Mouse (Mus musculus): Measurements from ENCODE around the gene Trmt2a.

Trmt2a gene

DNA sequence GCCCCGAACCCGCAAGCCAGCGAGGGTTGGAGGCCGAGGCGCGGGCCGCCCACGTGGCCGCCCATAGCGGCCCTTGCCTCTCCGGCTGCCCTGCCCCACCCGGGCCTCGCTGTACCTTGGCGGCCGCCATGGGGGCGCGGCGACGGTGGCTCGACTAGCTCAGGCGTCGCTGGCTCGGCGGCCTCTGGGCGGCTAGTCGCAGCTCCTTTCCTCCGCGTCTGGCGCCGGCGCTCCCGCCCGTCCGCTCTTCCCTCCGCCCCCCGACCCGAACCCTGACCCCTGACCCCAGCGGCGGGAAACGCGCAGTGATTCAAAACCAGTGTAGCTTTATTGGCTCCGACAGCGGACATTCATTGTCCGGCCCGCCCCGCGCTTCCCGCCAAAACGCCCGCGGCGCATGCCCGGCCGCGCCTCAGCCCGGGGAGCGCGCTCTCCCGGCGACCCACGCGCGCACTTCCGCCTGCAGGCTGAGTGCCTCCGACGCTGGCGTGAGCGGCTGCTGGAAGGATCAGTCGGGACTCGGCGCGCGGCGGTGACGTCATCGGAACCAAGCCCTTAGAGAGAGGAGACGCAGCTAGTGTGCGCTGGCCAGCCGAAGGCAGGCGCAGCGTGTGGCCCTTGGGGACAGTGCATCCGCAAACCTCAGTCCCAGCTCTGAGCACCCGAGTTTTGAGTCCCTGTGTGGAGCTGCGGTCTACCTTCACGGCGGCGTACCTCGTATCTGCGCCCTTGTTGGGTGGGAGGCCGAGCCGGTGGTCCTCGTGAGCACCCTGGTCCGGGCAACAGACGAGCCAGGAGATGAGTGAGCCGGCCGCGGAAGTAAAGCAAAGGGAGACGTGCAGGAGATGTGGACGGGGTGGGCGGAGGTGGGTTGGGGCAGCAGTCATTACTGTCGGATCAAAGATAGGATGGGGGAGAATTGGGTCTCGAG lies at the start of gene Trmt2a, which contains the start of gene Ranbp1:
Trmt2a (plus strand) TSS at position 247 of the 931 bp plus-strand sequence.
Ranbp1 (minus strand) TSS at position 300 of the 931 bp plus-strand sequence.
- DNase-seq (ENCODE audit: low spot score in 2 of 2): peak; percentile 97 to 98

GRCm38 (mm10) chr16:18200062-18200461 lies 48.4 kb upstream of the Trmt2a start:
- no peak for DNase-seq (ENCODE audit: low spot score in 2 of 2)

- DNase-seq (ENCODE audit: low spot score in 2 of 2): no peak
Observed at GRCm38 (mm10) chr16:18201620-18202019, 46.9 kb upstream of the Trmt2a start.

- no peak for DNase-seq (ENCODE audit: low spot score in 2 of 2)
Observed at GRCm38 (mm10) chr16:18202061-18202460, 46.4 kb upstream of the Trmt2a start.

DNA sequence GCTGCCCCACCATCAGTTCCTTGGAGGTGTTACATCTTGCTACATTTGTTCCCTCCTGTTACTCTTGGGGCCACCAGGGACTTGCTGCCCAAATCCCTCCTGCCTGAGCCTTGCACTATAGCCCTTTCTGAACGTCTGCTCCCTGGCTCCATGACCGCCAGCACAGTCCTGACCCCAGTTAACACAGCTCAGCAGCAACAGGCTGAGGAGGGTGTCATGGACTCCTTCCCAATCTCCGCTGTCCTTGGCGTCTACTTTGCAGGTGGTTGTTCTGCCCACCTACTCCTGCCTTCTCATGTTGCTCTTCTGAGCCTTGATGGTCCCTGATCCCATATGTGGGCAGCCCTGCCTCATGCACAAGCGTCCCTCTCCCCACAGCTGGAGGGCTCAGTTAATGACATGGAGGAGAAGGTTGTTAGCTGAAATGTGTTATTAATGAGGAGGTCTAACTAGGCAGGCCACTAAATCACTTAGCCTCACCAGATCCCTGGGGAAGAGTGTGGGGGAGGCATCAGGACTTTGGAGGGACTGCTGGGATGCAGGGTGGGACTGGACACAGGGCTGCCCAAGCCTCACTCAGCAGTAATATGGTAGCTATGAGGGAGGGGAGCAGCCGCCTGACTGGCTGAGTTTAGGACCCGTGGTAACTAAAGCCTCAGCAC lies 44.9 kb upstream of the Trmt2a start:
- DNase-seq (ENCODE audit: low spot score in 2 of 2): no peak

DNA sequence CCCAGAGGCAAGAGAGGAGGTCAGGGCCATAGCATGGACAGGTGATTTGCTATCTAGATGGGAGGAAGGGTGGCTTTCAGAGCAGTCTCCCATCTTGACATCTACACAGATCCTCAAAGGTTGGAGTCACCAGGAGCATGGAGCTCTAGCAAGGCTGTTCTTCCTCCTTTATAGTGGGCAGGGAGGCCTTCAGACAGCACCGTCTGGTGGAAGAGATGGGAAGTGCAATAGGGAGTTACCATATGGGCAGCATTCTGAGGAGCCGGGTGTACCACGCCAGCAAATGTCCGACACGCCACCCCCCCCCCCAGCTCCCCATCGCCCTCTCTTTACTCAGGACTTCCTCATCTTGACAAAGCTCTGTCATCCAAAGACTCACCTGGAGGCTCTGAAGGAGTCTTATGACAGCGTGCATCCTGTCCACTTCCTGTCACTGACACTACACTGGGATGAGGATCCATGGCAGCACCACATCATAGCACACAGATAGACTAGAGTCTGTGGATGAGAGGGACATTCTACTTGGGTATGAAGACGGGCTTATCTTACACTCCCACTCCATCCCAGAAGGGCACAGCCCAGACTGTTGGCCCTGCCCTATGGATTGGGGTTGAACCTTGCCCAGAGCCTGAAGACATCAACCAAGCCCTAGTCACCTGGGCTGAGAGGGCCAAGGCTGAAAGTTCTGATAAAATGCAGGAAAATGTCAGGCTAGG lies 37.6 kb upstream of the Trmt2a start:
- DNase-seq (ENCODE audit: low spot score in 2 of 2): peak; percentile 42 to 55

DNA sequence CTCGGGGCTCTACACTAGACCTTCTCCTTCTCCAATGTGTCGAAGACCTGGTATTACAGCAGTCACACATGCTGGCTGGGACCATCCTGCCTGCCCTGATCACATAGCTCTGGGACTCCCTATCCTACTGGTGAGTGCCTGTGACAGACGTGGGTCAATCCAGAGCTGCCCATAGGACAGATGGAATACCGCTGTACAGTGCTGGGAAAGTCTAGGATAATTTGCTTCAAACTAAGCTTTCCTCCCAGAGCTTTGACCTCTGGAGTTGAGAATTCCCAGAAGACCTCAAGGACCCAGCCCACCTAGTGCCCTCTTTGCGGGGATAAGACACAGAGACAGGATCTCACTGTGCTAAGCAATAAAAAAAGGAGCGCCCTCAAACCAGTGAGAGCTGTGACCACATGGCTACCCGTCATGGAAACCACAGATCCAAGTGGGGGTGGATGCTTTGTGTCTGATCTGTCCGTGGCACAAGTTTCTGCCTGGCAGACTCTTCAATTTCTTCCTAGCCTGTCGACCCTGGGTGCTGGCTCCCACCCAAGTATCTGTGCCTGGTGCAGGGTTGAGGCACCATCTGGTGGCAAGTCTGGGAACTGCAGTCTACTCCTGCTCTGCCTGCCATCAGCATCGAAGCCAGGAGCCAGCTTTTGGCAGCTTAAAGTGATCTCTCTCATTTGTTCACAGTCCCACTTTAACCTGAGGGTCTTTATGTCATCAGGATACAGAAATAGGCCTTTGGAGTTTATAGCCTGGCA lies 36.9 kb upstream of the Trmt2a start:
- peak; percentile 61 to 75 for DNase-seq (ENCODE audit: low spot score in 2 of 2)

DNA sequence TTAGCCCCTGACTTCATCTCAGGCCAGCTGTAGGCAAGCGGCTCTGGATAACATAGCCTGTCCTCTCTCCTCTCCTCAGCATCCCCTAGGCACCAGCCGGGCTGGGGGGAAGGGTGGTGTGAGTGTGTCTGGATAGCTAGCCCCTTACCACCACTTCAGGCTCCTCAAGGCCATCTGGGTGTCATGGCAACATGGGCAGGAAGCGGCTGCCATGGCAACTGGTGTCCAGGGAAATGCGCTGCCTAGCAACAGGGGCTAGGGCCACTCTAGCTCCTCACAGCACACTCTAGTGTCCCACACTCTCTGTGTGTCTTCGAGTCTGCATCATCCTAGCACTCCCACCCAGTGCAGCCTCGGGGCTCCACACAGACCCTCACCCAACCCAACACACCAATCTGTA lies 34.8 kb upstream of the Trmt2a start:
- no peak for DNase-seq (ENCODE audit: low spot score in 2 of 2)

DNA sequence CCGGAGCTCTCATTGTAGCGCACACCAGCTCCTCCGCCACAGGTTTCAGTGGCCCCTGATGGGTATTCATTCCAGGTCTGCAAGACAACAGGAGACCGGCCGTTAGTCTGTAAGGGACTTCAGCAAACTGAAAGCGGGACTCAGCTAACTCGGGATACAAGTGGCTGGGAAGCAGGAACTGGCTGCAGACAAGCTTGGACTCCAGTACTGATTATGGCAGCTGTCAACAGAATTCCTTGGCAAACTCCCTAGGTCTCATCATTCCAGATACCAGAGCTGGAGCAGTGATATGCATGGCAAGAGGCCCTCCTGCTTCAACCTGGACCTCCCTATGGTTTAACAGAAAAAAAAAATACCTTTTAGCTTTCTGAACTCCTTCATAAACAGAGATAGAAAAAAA lies 33.6 kb upstream of the Trmt2a start:
- no peak for DNase-seq (ENCODE audit: low spot score in 2 of 2)

DNA sequence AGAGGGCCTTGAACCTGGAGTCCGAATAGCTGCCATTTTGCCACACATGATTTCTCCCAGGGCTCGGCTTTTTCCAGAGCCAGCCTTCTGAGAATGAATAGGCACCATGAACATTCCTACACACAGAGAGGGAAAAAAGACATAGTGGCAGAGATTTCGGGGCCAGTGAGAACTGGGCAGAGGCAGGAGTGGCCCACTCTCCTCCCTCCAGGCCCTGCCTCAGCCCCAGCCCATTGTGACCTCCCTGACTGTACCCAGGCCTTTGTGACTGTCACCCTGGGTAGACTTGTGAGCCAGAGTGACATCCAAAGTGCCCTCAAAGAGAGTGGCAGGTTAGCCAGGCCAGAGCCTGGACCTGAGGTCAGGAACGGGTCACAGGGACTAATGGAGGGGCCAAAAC lies 30.9 kb upstream of the Trmt2a start, which contains the start of gene Ccdc188:
Ccdc188 (plus strand) TSS at position 301 of the 400 bp plus-strand sequence.
- DNase-seq (ENCODE audit: low spot score in 2 of 2): no peak

DNA sequence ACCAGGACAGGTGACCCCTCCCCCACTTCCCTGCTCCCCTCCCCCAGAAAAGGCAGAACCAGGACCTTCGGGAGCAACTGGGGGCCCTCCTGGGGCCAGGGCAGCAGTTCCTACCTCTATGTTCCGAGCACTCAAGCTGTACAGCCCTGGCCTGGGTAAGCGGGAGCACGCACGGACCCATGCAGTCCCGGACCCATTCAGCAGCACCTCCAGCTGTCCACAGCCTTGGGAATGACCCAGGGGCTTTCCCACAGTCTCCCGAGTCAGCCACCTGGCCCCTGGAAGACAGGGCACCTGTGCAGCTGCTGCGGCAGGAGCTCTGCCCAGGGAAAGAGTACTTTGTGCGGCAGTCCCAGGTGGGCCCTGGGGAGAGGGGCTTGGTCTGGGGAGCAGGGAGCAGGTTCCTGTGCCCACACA lies 29.9 kb upstream of the Trmt2a start:
- no peak for DNase-seq (ENCODE audit: low spot score in 2 of 2)

DNA sequence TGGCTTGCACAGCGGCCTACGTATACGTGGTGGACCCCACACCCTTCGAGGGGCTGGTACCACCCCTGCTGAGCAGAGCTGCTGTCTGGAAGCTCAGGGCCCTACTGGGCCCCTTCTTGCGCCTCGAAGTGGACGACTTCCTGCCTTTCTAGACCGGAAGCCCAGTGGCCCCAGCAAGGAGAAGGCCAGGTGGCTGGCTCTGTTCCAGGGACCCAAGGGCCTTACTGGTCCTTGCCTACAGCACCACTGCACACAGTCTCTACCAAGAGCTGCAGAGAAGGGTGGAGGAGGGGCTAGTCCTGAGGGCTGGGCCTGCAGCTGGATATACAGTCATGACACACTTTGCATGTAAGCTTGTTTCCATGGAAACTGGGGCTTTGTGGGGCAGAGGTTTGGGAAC lies 28.5 kb upstream of the Trmt2a start:
- DNase-seq (ENCODE audit: low spot score in 2 of 2): peak in 1 of 2 experiments; percentile 24

- no peak for DNase-seq (ENCODE audit: low spot score in 2 of 2)
Observed at GRCm38 (mm10) chr16:18220856-18221542, 27.5 kb upstream of the Trmt2a start.

GRCm38 (mm10) chr16:18221543-18221898 lies 27.0 kb upstream of the Trmt2a start:
- DNase-seq (ENCODE audit: low spot score in 2 of 2): no peak

DNA sequence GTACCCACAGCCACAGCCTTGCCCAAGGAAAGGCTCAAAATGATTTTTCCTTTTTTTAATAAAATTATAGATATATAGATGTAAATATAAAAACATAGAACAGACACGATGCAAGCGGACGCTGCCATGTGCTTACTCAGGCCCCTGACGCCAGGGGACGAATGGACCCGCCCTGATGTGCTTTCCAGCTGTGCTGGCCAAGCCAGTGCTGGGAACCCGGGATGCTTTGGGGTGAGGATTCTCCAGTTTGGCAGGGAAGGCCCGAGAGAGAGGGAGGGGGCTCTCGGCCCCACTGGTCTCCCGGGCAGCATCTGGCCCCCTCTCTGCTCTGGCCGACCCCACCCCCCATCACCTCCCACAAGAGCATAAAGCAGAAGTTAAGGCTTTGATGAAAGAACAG lies 26.3 kb upstream of the Trmt2a start:
- DNase-seq (ENCODE audit: low spot score in 2 of 2): no peak

DNA sequence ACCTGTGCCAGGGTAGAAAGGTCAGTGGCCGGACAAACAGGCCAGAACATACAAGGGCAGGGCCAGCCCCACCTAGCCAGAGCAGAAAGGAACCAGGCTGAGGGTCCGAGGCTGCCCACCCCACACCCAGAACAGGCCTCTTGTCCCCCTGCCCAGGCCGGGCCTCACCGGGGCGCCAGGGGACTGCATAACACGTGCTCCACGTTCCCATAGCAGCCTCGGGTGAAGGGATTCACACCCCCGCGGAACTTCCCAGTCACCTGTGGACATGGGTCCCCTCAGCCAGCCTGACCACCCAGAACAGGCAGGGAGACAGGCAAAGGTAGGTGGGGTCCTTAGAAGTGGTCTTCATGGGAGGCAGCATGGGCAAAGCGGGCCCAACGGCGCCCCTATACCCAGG lies 21.3 kb upstream of the Trmt2a start:
- no peak for DNase-seq (ENCODE audit: low spot score in 2 of 2)

- no peak for DNase-seq (ENCODE audit: low spot score in 2 of 2)
Observed at GRCm38 (mm10) chr16:18227897-18228422, 20.5 kb upstream of the Trmt2a start.

- no peak for DNase-seq (ENCODE audit: low spot score in 2 of 2)
Observed at GRCm38 (mm10) chr16:18228856-18229255, 19.6 kb upstream of the Trmt2a start.

GRCm38 (mm10) chr16:18229622-18230021 lies 18.9 kb upstream of the Trmt2a start:
- no peak for DNase-seq (ENCODE audit: low spot score in 2 of 2)

- no peak for DNase-seq (ENCODE audit: low spot score in 2 of 2)
Observed at GRCm38 (mm10) chr16:18230617-18231016, 17.9 kb upstream of the Trmt2a start.

DNA sequence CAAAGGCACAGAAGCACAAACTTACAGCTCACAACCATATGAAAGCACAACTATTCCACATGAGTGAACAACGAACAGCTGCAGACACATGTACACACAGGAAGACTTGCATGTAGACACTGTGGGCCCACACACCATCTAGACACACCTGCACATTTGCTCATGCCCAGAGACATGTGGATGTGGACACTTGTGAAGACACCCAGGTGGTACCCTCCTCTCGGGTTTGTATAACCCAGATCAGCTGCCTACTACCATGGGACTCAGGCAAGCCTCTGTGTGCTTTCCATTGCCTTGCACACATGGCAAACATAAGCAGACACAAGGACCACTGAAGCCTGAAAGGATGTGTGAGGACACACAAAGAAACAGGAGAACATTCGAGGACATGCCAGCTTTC lies 17.4 kb upstream of the Trmt2a start:
- DNase-seq (ENCODE audit: low spot score in 2 of 2): no peak
